Mouse (Mus musculus) hindbrain, embryonic 15.5 days (tissue): ENCODE data around the gene Xxylt1. TPM values are rescaled to one million over a fixed set of nuclear protein-coding genes. Genes with fewer than 3 reads are reported as not detected.

ENCODE experiments used
- ATAC-seq: fragments of 200-750 bp; cut with Nextera tagmentation; 2 replicates; pipeline ENCODE4 v1.8.0; 2017; ENCODE audit warnings: low read depth, moderate number of reproducible peaks, moderate TSS enrichment; ENCODE audit not compliant: low FRiP score
- H3K27ac ChIP-seq: fragments of 300-500 bp; sonication (generic); replicated peaks from 2 replicates; pipeline ENCODE4 v1.5.1; 2015; ENCODE audit warnings: mild to moderate bottlenecking, inconsistent platforms
- H3K27me3 ChIP-seq: fragments of 300-500 bp; sonication (generic); 2 replicates; pipeline ENCODE4 v1.6.1; 2015; ENCODE audit warnings: control low read depth, inconsistent platforms
- H3K36me3 ChIP-seq: fragments of 300-500 bp; sonication (generic); 2 replicates; pipeline ENCODE4 v1.6.1; 2015; ENCODE audit warnings: control low read depth, inconsistent platforms
- H3K4me1 ChIP-seq: fragments of 300-500 bp; sonication (generic); replicated peaks from 2 replicates; pipeline ENCODE4 v1.6.1; 2015; ENCODE audit warnings: control low read depth, inconsistent platforms
- H3K4me2 ChIP-seq: fragments of 300-500 bp; sonication (generic); 2 replicates; pipeline ENCODE4 v1.6.1; 2015; ENCODE audit warnings: moderate library complexity, mild to moderate bottlenecking, inconsistent platforms
- H3K4me3 ChIP-seq: fragments of 300-500 bp; sonication (generic); 2 replicates; pipeline ENCODE4 v1.5.1; 2015; ENCODE audit warnings: mild to moderate bottlenecking, inconsistent platforms
- H3K9ac ChIP-seq: fragments of 300-500 bp; sonication (generic); 2 replicates; pipeline ENCODE4 v1.6.1; 2015; ENCODE audit warnings: inconsistent platforms
- H3K9me3 ChIP-seq: fragments of 300-500 bp; sonication (generic); 2 replicates; pipeline ENCODE4 v1.6.1; 2016; ENCODE audit warnings: control low read depth, inconsistent platforms
- WGBS: fragments of 180-500 bp; shearing (Covaris S2); methylation state at CpG from one replicate; pipeline ENCODE4 v1.1.7; 2015; 5-methylcytosine and 5-hydroxymethylcytosine counted together
- polyA plus RNA-seq: library from polyadenylated mRNA; unstranded; fragments of >200 nt; fragmentation: Nextera tagmentation; extraction: Ambion mirVana; gene quantifications from 2 replicates; pipeline ENCODE4 v1.2.1, GENCODE M21; 2015

The Xxylt1 gene
- polyA plus RNA-seq, 1 experiment from 2014 or later: 17.3 TPM

- H3K9ac ChIP-seq: no peak overlapping the region
- no peaks in the 10 kb centered on the region for H3K4me1 ChIP-seq
- no peak for ATAC-seq
- WGBS: 86% methylated on average over 8 of the region's 8 CpGs
- H3K4me3 ChIP-seq: no peak overlapping the region
- no peak overlapping the region for H3K27ac ChIP-seq
- H3K27me3 ChIP-seq: no peaks in the 10 kb centered on the region
- no peak overlapping the region for H3K4me2 ChIP-seq
- H3K36me3 ChIP-seq: no peaks in the 10 kb centered on the region
- H3K9me3 ChIP-seq: no peaks in the 10 kb centered on the region
Measured at GRCm38 (mm10) chr16:30962515-30962914, 118.7 kb downstream of the Xxylt1 start.

GRCm38 (mm10) chr16:30961176-30961575 lies 120.1 kb downstream of the Xxylt1 start:
- Histone ChIP-seq H3K9ac (no peak overlapping the region), H3K4me3 (no peak overlapping the region), H3K36me3 (0 out of 2 replicates have a peak, but pooled peaks cover 5% of the 10 kb centered on the region), H3K4me1 (no peaks in the 10 kb centered on the region), H3K4me2 (no peak overlapping the region), H3K27ac (no peak overlapping the region), H3K27me3 (no peaks in the 10 kb centered on the region), H3K9me3 (no peaks in the 10 kb centered on the region)
- ATAC-seq: no peak
- WGBS: 88% methylated on average over 8 of the region's 8 CpGs

GRCm38 (mm10) chr16:30960266-30960665 lies 121.0 kb downstream of the Xxylt1 start:
- H3K9me3 ChIP-seq: no peaks in the 10 kb centered on the region
- whole genome bisulfite sequencing: 85% methylated on average over 4 of the region's 4 CpGs
- no peak for ATAC-seq

GRCm38 (mm10) chr16:30959692-30960091 lies 121.5 kb downstream of the Xxylt1 start:
- Histone ChIP-seq H3K4me3 (no peak overlapping the region), H3K9me3 (no peaks in the 10 kb centered on the region), H3K27me3 (no peaks in the 10 kb centered on the region), H3K4me2 (no peak overlapping the region), H3K4me1 (0 out of 2 replicates have a peak, but pooled peaks cover 3% of the 10 kb centered on the region), H3K27ac (no peak overlapping the region), H3K36me3 (0 out of 2 replicates have a peak, but pooled peaks cover 5% of the 10 kb centered on the region), H3K9ac (no peak overlapping the region)
- WGBS: 92% methylated on average over 12 of the region's 12 CpGs
- ATAC-seq: no peak

More at GRCm38 (mm10) chr16:30960266-30960665, 121.0 kb downstream of the Xxylt1 start:
- H3K4me2 ChIP-seq: no peak overlapping the region
- 0 out of 2 replicates have a peak, but pooled peaks cover 5% of the 10 kb centered on the region for H3K36me3 ChIP-seq
- no peak overlapping the region for H3K4me3 ChIP-seq
- H3K27me3 ChIP-seq: no peaks in the 10 kb centered on the region
- H3K4me1 ChIP-seq: 0 out of 2 replicates have a peak, but pooled peaks cover 3% of the 10 kb centered on the region
- H3K9ac ChIP-seq: no peak overlapping the region
- no peak overlapping the region for H3K27ac ChIP-seq

- Histone ChIP-seq H3K27me3 (no peaks in the 10 kb centered on the region), H3K9me3 (no peaks in the 10 kb centered on the region), H3K4me3 (no peak overlapping the region), H3K4me1 (0 out of 2 replicates have a peak, but pooled peaks cover 3% of the 10 kb centered on the region), H3K4me2 (no peak overlapping the region), H3K9ac (no peak overlapping the region), H3K36me3 (0 out of 2 replicates have a peak, but pooled peaks cover 5% of the 10 kb centered on the region), H3K27ac (no peak overlapping the region)
- 85% methylated on average over 8 of the region's 8 CpGs for WGBS
- ATAC-seq: no peak
Measured at GRCm38 (mm10) chr16:30956141-30956540, 125.1 kb downstream of the Xxylt1 start.

- no peak for ATAC-seq
- no peaks in the 10 kb centered on the region for H3K4me1 ChIP-seq
- H3K9me3 ChIP-seq: no peaks in the 10 kb centered on the region
- no peak overlapping the region for H3K27ac ChIP-seq
- no peak overlapping the region for H3K9ac ChIP-seq
- no peaks in the 10 kb centered on the region for H3K36me3 ChIP-seq
- 62% methylated on average over 1 of the region's 1 CpGs for WGBS
- no peak overlapping the region for H3K4me2 ChIP-seq
- H3K27me3 ChIP-seq: no peaks in the 10 kb centered on the region
- no peak overlapping the region for H3K4me3 ChIP-seq
Measured at GRCm38 (mm10) chr16:30948636-30949035, 132.6 kb downstream of the Xxylt1 start.

- ATAC-seq: no peak
- H3K9ac ChIP-seq: no peak overlapping the region
- no peaks in the 10 kb centered on the region for H3K4me1 ChIP-seq
- H3K27ac ChIP-seq: no peak overlapping the region
- H3K4me3 ChIP-seq: no peak overlapping the region
- no peak overlapping the region for H3K4me2 ChIP-seq
- no peaks in the 10 kb centered on the region for H3K36me3 ChIP-seq
- H3K9me3 ChIP-seq: no peaks in the 10 kb centered on the region
- no peaks in the 10 kb centered on the region for H3K27me3 ChIP-seq
- 90% methylated on average over 4 of the region's 4 CpGs for WGBS
Measured at GRCm38 (mm10) chr16:30948216-30948615, 133.0 kb downstream of the Xxylt1 start.

GRCm38 (mm10) chr16:30944886-30945285 lies 136.3 kb downstream of the Xxylt1 start:
- H3K9ac ChIP-seq: no peak overlapping the region
- 0 out of 2 replicates have a peak, but pooled peaks cover 2% of the 10 kb centered on the region for H3K4me1 ChIP-seq
- H3K27ac ChIP-seq: no peak overlapping the region
- no peaks in the 10 kb centered on the region for H3K36me3 ChIP-seq
- H3K9me3 ChIP-seq: no peaks in the 10 kb centered on the region
- H3K4me2 ChIP-seq: no peak overlapping the region
- WGBS: 74% methylated on average over 8 of the region's 8 CpGs
- no peaks in the 10 kb centered on the region for H3K27me3 ChIP-seq
- H3K4me3 ChIP-seq: no peak overlapping the region
- ATAC-seq: no peak

- Histone ChIP-seq H3K27me3 (no peaks in the 10 kb centered on the region), H3K27ac (no peak overlapping the region), H3K4me2 (no peak overlapping the region), H3K4me1 (0 out of 2 replicates have a peak, but pooled peaks cover 6% of the 10 kb centered on the region), H3K9ac (no peak overlapping the region), H3K4me3 (no peak overlapping the region), H3K36me3 (no peaks in the 10 kb centered on the region), H3K9me3 (no peaks in the 10 kb centered on the region)
- 85% methylated on average over 4 of the region's 4 CpGs for WGBS
- no peak for ATAC-seq
Measured at GRCm38 (mm10) chr16:30943919-30944318, 137.3 kb downstream of the Xxylt1 start.

GRCm38 (mm10) chr16:30940699-30941098 lies 140.5 kb downstream of the Xxylt1 start:
- Histone ChIP-seq H3K27ac (no peak overlapping the region), H3K4me3 (no peak overlapping the region), H3K9me3 (no peaks in the 10 kb centered on the region), H3K36me3 (no peaks in the 10 kb centered on the region), H3K27me3 (no peaks in the 10 kb centered on the region), H3K9ac (no peak overlapping the region), H3K4me1 (0 out of 2 replicates have a peak, but pooled peaks cover 6% of the 10 kb centered on the region), H3K4me2 (no peak overlapping the region)
- no peak for ATAC-seq
- 76% methylated on average over 2 of the region's 2 CpGs for WGBS

GRCm38 (mm10) chr16:30939903-30940302 lies 141.3 kb downstream of the Xxylt1 start:
- H3K4me2 ChIP-seq: no peak overlapping the region
- 6% methylated on average over 3 of the region's 3 CpGs for WGBS
- H3K27me3 ChIP-seq: no peaks in the 10 kb centered on the region
- ATAC-seq: no peak
- no peak overlapping the region for H3K27ac ChIP-seq
- H3K36me3 ChIP-seq: no peaks in the 10 kb centered on the region
- H3K9me3 ChIP-seq: no peaks in the 10 kb centered on the region
- H3K4me3 ChIP-seq: no peak overlapping the region
- H3K9ac ChIP-seq: no peak overlapping the region
- H3K4me1 ChIP-seq: 0 out of 2 replicates have a peak, but pooled peaks cover 13% of the 10 kb centered on the region

GRCm38 (mm10) chr16:30939210-30939609 lies 142.0 kb downstream of the Xxylt1 start:
- no peaks in the 10 kb centered on the region for H3K36me3 ChIP-seq
- no peak overlapping the region for H3K4me3 ChIP-seq
- H3K4me2 ChIP-seq: no peak overlapping the region
- H3K27me3 ChIP-seq: no peaks in the 10 kb centered on the region
- H3K4me1 ChIP-seq: 0 out of 2 replicates have a peak, but pooled peaks cover 16% of the 10 kb centered on the region
- H3K27ac ChIP-seq: no peak overlapping the region
- no peaks in the 10 kb centered on the region for H3K9me3 ChIP-seq
- H3K9ac ChIP-seq: no peak overlapping the region
- ATAC-seq: no peak
- 67% methylated on average over 8 of the region's 8 CpGs for WGBS

- Histone ChIP-seq H3K4me3 (no peak overlapping the region), H3K9me3 (no peaks in the 10 kb centered on the region), H3K4me1 (0 out of 2 replicates have a peak, but pooled peaks cover 16% of the 10 kb centered on the region), H3K4me2 (no peak overlapping the region), H3K9ac (no peak overlapping the region), H3K27ac (no peak overlapping the region), H3K27me3 (no peaks in the 10 kb centered on the region), H3K36me3 (no peaks in the 10 kb centered on the region)
- ATAC-seq: no peak
- 72% methylated on average over 3 of the region's 3 CpGs for WGBS
Measured at GRCm38 (mm10) chr16:30938664-30939063, 142.6 kb downstream of the Xxylt1 start.
